Mouse (Mus musculus): Measurements from ENCODE around the gene Clec4g.
A peak's percentile ranks its signal among the peaks of the same experiment; 100 is the strongest.
"Not testable (repeated sequence)": the region's sequence is repeated elsewhere in the genome, so short reads cannot be mapped to it uniquely, and the experiment has no call there.

Gene Clec4g

DNA sequence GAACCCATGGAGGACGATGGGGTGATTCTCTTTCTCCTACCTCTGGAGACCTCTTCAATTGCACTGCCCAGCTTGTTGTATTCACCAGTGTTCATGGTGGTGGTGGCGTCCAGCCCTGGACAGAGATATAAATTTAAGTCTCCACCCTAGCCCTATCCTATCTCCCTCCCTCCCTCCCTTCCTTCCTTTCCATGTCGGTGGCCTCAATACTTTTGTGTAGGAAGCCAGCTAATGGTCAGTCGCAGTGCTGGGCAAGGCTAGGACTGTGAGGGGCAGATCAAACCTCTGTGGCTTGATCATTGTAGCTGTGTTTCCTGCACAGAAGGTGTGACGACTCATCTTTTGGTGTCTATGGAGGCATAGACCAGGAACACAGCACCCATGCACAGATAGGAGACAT, at the start of gene Clec4g:
Gene Clec4g, minus strand, starts transcription at position 101 of the 400 bp plus-strand sequence.
- DNase-seq (ENCODE audit: low read depth, low spot score): no peak

DNA sequence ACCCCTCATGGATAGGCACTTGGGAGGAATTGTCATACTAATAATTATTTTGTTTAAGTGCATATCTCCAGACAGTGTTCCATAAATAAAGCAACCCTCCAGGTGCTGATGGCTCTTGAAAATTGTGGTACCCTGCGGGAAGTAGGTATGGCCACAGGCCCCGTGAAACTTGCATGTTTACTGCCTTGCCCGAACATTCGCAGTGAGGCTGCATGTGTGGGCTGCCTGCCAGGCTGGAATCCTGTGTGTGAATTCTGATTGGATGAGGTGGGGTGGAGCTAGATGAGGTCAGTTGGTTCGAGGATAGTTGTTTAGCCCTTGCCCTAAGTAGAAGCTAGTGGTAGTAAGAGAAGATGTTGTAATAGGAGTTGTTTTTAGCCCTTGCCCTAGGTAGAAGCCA, 48.2 kb upstream of the Clec4g start:
- DNase-seq (ENCODE audit: low read depth, low spot score): not testable (repeated sequence)

DNA sequence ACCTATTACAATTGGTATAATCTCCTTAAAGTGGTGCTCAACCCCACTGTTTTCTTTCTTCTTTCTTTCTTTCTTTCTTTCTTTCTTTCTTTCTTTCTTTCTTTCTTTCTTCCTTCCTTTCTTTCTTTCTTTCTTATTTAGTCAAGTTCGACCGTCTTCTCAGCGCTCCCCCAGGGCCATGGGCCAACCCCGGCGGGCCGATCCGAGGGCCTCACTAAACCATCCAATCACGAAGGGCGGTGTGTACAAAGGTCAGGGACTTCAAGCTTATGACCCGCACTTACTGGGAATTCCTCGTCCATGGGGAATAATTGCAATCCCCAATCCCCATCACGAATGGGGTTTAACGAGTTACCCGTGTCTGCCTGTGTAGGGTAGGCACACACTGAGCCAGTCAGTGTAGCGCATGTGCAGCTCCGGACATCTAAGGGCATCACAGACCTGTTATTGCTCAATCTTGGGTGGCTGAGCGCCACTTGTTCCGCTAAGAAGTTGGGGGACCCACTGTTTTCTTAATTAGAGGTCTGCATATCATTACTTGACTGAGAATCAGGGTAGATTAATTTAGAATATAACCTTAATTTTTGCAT, 33.9 kb upstream of the Clec4g start:
- DNase-seq (ENCODE audit: low read depth, low spot score): peak; percentile 95

DNA sequence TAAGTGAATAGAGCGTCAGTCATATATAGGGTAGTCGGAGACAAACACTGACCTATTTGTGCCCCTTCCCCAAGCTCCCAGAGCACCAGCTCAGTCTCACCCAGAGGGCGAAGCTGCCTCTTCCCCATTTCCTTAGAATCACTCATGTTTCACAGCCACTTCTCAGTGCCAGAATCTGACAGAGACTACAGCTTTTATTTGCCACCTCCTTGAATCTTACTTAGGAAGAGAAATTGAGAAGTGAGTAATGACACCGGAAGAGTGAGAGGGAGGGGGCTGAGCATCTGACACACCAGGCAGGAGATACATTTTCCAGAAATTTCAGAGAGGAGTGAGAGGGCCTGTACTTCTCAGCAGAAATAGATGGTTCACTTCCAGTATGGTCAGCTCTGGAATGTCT, 28.3 kb upstream of the Clec4g start, which contains the start of gene Cd209a:
Gene Cd209a, minus strand, starts transcription at position 224 of the 400 bp plus-strand sequence.
- no peak for DNase-seq (ENCODE audit: low read depth, low spot score)

DNA sequence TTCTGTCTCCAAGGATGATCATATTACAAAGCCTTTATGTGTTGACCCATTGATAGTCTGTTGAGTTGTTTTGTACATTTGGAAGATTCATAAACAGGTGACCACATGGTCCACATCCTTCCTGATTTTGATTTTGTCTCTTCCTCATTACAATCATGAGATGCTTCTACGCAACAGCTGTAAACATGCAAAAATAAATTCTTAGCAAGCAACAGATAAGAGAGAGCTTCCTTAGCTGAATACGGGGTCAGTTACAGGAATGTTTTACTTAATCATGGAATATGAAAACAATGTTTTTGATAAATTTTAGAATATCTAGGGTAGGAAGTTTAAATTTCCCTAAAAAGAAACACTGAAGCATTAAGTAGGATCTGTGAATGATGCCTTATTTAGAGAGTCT, 16.5 kb upstream of the Clec4g start:
- no peak for DNase-seq (ENCODE audit: low read depth, low spot score)

DNA sequence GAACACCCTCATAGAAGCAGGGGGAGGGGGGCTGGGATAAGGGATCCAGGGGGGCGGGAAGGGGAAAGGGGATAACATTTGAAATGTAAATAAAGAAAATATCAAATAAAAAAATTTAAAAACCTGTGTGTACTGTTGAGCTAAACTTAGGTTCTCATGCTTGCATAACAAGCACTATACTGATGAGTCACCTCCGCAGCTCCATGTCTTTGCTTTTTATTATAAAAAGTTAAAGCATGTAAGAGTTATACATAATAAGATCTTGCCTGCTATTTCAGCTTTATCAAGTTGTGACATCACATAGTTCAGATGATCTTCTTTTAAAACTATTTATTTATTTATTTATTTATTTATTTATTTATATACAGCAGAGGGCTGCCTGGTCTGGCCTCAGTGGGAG, 15.1 kb upstream of the Clec4g start:
- no peak for DNase-seq (ENCODE audit: low read depth, low spot score)

DNA sequence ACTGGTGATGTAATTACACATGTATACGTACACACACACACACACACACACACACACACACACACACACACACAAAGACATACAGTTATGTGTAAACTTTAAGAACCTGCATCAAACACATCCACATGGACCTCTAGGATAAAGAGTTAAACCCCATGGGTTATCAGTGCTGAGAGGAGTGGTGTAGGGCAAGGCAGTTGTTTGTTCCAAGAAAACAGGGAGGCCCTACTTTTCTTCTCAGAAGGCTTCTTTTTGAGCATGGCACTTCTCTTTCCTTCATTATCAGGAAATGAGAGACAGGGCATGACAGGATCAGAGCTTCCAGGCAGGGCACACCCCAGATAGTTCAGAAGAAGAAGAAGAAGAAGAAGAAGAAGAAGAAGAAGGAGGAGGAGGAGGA, 13.6 kb upstream of the Clec4g start:
- no peak for DNase-seq (ENCODE audit: low read depth, low spot score)

DNA sequence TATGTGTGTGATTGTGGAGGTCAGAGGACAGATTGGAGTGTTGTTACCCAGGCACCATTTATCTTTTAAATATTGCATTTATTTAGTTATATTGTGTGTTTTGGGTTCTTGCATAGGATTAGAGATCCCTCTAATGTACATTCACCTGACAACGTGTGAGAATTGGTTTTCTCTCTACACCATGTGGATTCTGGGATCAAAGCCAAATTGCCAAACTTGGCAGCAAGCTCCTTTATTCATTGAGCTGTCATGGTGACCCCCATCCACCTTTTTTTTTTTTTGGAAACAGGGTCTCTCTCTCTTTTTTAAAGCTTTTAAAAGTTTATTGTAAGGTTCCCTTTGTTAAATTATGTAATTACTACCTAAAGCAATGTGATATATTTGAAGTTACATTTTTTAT, 590 bp upstream of the Clec4g start:
- DNase-seq (ENCODE audit: low read depth, low spot score): no peak

DNA sequence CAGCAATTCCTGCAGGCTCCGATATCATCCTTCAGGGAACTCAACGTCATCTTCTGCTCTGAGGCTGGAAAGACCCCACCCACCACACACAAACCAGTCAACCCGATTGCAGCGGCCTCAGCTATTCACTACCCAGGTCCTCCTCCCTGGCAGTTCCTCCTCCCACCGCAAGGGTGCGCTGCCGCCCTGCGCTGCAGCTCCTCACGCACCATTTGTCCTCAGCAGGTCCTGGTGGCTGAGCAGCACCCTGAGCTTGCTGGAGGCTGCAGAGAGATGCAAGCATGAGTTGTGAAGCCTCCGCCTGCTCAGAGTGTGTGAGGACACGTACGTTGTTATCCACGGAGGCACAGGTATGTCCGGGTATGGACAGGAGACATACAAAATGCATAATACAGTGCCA, 1.9 kb downstream of the Clec4g start:
- peak; percentile 77 for DNase-seq (ENCODE audit: low read depth, low spot score)

DNA sequence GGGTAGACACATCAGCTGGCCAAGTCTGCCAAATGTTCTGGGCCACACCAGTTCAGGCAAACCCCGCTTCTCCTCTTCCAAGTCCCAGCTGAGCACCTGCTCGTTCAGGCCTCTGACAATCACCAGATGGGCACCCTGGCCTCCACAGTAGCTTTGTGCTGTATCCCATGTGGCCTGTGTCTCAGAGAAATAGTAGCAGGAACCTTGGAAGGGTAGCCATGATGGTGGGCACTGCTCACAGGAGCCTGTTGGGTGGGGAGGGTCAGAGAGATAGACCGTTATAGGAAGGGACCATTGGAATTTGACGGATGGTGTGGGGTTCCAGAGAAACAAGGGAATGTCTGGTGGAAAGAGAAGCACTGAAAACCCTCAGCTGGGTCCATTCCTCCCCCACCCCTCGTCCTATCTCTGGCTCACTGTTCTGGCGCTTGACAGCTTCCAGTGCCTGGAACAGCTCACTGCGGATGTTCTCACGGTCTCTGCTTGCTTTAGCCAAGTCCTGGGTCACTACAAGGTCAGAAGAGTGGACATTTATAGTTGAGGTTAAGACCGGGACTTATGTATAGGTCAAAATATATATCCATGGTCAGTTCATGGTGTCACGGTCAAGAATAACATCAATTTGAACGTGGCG, 3.0 kb downstream of the Clec4g start:
- no peak for DNase-seq (ENCODE audit: low read depth, low spot score)

DNA sequence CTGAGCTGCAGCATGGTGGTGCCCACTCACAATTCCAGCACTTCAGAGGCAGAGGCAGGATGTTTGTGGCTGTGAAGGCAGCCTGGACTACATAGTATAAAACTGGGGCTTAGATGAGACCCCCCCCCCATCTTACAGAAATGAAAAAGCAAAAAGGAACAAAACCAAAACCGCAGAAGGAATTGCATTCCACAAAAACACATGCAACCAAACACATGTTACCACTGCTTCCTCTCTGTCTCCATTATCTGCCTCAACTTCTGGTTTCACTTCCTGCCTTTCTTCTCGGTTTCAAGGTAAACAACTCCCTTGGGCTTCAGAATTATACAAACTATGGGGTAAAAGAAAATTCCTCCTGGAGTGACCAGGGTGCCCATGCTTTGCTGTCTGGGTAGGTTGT, 8.8 kb downstream of the Clec4g start:
- DNase-seq (ENCODE audit: low read depth, low spot score): no peak

DNA sequence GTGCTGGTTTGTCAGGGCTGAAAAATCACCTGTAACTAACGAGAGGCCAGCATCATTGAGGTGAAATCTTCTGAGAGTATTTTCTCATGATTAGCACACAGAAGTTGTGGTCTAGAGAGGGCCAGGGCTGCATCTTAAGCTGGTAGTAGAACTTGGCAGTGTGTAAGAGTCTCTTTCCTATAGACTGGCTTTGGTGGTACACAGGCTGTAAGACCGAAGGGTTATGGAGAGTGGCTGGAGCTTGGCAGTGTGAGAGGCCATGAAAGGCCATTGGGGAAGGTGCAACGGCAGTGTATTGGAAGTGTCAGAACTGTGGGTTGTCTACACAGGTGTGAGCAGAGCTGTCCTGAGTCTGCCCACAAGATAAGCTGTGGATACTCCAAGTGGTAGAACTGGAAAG, 10.1 kb downstream of the Clec4g start:
- DNase-seq (ENCODE audit: low read depth, low spot score): no peak

DNA sequence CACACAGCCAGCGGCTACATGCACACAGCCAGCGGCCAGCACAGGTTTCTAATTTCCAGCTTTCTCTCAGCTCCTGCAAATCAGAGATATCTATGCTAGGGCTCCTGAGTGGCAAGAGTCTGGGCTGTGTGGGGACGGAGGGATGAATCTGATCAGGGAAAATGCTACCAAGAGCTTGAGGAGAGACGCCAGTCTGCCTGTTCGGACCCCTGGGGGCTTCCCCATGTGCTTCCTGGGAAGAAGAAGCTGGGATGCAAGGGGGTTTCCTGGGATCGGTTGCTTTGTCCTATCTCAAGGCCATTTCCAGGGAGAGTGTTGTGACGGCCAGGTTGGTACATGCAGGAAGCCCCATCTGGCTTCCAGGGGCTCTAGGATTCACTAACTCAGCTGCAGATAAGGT, 12.8 kb downstream of the Clec4g start:
- no peak for DNase-seq (ENCODE audit: low read depth, low spot score)

DNA sequence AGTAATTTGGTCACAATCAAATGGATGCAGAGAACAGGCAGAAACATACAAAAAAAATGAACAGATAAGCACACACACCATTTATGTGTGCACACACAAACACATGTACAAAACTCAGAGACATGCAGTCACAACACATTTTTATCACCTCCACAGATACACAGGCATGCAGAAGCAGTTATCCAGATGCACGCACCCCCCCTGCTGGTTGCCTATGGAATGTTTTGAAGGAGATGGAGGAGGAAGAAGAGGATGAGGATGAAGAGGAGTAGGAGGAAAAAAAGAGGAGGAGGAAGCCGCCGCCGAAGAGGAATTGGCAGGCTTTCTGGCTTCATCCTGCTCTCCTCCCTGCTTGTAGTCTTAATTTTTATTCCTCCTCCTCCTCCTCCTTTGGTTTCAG, 14.7 kb downstream of the Clec4g start:
- DNase-seq (ENCODE audit: low read depth, low spot score): no peak

DNA sequence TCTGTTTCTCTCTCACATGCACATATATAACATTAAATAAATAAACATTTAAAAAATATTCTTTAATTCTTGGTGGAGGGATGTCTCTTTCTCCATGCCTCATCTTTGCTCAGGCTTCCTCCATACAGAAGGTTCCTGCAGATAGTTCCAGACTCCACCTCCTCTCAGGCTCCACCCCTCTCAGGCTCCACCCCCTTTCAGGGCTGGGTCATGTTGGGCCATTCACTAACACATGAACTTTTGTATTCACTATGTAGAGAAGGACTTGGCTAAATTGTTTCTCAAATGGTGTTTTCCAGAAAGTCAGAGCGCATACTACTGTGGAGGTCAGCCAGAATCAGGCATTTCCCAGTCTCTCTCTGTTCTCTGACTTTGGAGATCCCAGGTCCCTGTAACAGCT, 19.0 kb downstream of the Clec4g start:
- DNase-seq (ENCODE audit: low read depth, low spot score): no peak

DNA sequence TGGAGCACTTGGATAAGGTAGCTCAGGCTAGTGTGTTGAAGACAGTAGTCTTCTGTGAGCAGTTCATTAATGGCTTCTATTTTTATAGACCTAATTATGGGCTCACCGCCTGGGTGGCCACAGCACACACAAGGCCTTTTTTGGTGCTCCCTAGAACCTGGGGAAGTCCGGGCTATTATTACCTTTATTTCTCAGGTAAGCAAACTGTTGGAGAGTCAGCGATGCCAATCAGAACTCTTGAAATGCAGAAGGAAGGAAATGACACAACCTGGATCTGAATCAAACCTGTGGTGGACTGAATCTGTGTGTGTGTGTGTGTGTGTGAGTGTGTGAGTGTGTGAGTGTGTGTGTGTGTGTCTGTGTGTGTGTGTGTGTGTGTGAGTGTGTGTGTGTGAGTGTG, 26.3 kb downstream of the Clec4g start, which contains the start of gene Fcer2a:
Gene Fcer2a, minus strand, starts transcription at position 55 of the 400 bp plus-strand sequence.
- no peak for DNase-seq (ENCODE audit: low read depth, low spot score)

DNA sequence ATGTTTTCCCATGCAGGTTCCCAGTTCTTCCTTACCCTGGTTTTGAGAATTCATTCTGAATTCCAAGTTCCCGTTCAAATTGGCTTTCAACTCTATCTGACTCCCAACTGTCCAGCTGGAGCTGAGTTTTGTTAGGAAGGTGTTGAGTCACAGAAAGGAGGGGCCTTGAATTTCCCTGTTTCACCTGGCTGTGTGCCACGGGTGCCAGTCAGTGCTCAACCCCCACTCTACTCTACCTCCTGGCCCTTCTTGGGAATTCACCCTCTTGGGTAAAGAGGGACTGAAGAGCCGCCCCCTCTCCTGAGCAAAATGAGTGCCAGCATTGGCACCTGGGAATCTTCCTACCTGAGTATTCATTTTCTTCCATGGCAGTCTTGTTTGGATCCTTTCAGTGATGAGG, 29.7 kb downstream of the Clec4g start:
- no peak for DNase-seq (ENCODE audit: low read depth, low spot score)

DNA sequence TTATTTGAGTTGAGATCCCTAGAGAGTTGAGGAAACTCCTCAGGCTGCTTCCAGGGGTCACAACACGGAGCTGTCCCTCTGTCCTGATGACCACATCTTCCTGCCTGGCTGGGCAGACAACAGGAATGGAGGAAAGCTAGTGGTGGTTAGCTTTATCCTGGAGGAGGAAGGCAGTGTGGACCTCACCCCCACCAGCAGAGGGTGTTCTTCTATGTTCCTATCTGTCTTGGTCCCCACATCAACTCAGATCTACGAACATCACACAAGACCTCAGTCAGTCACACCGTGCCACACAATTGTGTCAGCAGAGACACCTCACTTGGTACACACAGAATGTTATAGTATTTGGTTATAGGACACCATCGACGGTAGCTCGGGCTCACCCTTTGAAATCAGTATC, 32.9 kb downstream of the Clec4g start:
- DNase-seq (ENCODE audit: low read depth, low spot score): no peak

DNA sequence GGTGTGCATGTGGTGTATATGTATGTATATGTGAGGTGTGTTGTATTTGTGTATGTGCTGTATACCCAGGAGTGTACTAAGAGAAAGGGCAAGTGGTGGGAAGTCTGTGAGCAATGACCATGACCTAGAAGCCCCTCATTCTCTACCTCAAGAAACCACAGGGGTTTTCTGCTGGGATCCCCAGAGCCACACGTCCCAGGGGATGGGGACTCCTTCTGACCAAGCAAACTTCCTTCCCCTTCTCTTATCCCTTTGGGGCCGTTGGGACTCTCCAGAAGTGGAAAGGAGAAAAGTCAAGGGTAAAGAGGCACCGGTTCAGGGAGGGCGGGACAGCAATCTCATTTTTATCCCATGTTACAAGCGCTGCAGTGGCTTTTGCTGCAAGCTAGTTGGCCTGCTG, 35.0 kb downstream of the Clec4g start:
- no peak for DNase-seq (ENCODE audit: low read depth, low spot score)

DNA sequence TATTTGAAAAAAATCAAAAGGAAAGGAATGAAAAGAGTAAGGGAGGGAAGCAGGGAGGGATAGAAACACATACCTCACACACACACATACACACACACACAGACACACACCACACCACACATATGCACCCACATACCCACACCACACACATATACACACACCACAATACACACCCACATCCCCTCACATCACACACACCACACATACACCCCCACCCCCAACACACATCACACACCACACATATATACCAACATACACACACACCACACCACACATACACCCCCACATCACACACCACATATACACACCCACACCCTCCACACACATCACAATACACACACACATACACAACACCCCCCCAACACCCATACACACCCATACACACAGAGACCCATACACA, 35.9 kb downstream of the Clec4g start:
- no peak for DNase-seq (ENCODE audit: low read depth, low spot score)

DNA sequence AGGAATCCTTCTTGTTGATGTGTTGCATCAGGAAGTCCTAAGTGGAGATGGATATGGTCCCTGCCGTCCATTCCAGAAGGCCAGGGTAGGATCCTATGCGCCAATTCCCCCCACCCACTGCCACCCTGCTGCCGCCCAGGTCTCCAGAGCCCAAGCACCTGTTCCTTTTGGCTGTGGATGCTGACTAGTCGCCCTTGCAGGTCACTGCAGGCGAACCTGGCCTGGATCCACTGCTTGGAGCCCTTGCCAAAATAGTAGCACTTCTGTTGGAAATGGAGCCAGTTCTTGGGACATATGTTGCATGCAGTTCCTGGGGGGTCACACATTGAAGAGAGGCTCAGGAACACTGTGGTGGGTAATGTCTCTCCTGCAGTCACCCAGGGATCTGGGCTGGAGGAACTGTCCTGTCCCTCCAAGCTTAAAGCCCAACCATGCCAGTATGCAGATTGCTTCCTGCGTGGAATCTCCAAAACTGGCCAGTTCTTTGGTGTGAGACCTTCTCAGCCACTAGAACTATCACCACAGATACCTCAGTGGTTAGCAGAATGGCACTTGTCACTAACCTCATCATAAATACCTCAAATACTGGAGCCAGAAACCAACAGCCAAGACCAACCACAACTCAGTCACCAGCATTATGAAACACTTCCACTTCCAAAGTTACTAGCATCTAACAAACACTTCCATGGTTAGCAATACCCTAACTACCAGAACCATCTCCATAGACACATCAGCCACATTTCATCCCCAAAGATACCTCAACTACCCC, 36.9 kb downstream of the Clec4g start:
- DNase-seq (ENCODE audit: low read depth, low spot score): no peak

DNA sequence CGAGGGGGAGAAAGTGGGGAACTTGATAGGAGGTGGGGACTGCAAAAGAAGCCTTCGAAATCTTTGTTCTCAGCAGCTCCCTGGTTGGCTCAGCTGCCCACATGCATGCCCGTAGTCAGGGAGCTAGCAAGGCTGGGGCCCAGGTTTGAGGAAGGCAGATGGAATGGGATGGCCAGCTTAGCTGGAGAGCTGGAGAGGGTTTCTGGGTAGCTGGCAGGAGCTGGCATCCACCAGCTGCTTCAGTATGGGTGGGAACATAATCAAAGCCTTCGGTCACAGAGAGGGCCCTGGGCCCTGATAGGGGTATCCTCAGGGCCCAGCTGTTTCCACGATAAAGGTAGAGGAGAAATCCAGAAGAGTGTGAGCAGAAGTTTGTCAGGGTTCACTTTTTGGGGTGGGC, 38.0 kb downstream of the Clec4g start:
- no peak for DNase-seq (ENCODE audit: low read depth, low spot score)

DNA sequence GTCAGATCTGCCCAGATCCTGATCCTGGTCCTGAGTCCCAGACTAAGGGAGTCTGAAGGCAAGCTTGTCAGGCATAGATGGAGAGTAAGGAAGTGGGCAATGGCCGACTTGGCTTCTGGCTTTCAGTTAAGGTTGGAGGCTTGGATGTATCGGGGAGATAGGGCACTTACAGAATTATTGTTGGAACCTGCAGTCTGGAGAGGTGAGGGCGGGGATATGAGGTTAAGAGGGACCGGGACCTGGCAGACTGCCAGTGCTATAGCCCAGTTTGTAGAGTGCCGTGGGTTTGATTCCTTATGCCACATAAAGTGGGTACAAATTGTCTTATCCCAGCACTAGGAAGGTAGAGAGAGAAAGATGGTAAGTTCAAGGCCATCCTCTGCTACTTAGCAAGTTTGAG, 40.8 kb downstream of the Clec4g start:
- no peak for DNase-seq (ENCODE audit: low read depth, low spot score)

All from R1 (cell line).